Mouse (Mus musculus): ENCODE measurements at regions not wholly inside any gene's neighbourhood (a gene's known extent, or its start where the extent isn't known, plus 50 kb on each side); places are given as distances from the start of the nearest gene placed in this dataset.

DNA sequence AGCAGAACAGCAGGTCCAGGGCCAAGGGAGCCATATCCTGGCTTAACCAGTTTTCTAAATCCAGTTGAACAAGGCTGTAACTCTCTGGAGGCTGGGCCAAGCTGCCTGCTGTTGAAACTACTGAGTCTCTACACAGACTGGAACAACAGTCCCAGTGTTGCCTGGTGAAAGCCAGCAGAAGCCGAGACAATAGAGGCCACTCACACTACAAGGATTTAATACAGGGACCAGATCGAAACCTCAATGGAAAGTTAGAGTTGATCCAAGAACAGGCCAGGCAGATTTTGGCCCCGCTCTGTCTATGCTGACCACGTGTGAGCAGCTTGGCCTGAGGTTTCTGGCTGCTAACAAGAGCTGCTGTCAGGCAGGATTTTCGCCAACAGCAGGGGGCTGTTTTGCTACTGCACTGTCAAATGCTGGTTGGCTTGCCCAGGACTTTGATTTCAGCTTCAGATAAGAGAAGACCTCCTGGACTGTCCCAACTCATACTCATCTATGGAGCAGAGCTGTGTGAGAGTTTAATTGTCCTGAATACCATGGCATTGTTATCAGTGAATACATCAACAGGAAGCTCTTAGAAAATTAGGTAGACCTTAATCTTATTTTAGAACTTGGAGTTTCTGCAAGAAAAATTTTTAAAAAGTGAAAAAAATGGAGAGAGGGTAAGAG is 95.7 kb upstream of the Pdzrn3 start:
- no peak for TF ChIP-seq MAFK (IDR thresholded peaks at IDR 0.05; ENCODE audit: insufficient read depth, low read depth, low read length)
- TF ChIP-seq CHD2 (IDR thresholded peaks at IDR 0.05; ENCODE audit: low read depth, low read length) = no peak
- no peak for TF ChIP-seq HCFC1 (IDR thresholded peaks at IDR 0.05; ENCODE audit: borderline replicate concordance, insufficient read depth, low read length)
- no peak for TF ChIP-seq ZC3H11A (IDR thresholded peaks at IDR 0.05; ENCODE audit: borderline replicate concordance, low read depth, low read length)

All from ES-E14 (cell line).